Mouse (Mus musculus) neural tube, embryonic 11.5 days (tissue): ENCODE results near the gene Usf3. TPM values are rescaled to one million over a fixed set of nuclear protein-coding genes. Genes with fewer than 3 reads are reported as not detected.

ENCODE experiments used
- ATAC-seq: fragments of 200-750 bp; cut with Nextera tagmentation; 2 replicates; pipeline ENCODE4 v1.8.0; 2017; ENCODE audit warnings: moderate number of reproducible peaks, mild to moderate bottlenecking, moderate TSS enrichment, moderate library complexity; ENCODE audit not compliant: insufficient read depth, low FRiP score, low TSS enrichment
- DNase-seq: peaks from one replicate; pipeline ENCODE4 v3.0.0-alpha.2; 2015; ENCODE audit warnings: low spot score
- H3K27ac ChIP-seq: fragments of 300-500 bp; sonication (generic); 2 replicates; pipeline ENCODE4 v1.5.1; 2014; ENCODE audit warnings: low read depth, mild to moderate bottlenecking, low read length
- H3K27me3 ChIP-seq: fragments of 300-500 bp; sonication (generic); 2 replicates; pipeline ENCODE4 v1.6.1; 2014; ENCODE audit warnings: mild to moderate bottlenecking, low read length, mixed read lengths; ENCODE audit not compliant: control insufficient read depth, insufficient read depth
- H3K36me3 ChIP-seq: fragments of 300-500 bp; sonication (generic); 2 replicates; pipeline ENCODE4 v1.6.1; 2014; ENCODE audit warnings: mild to moderate bottlenecking, low read length, moderate library complexity, mixed read lengths; ENCODE audit not compliant: control insufficient read depth, insufficient read depth
- H3K4me1 ChIP-seq: fragments of 300-500 bp; sonication (generic); 2 replicates; pipeline ENCODE4 v1.6.1; 2014; ENCODE audit warnings: low read length, mixed read lengths; ENCODE audit not compliant: control insufficient read depth, insufficient read depth
- H3K4me2 ChIP-seq: fragments of 300-500 bp; sonication (generic); 2 replicates; pipeline ENCODE4 v1.6.1; 2014; ENCODE audit warnings: low read depth, mild to moderate bottlenecking, moderate library complexity
- H3K4me3 ChIP-seq: fragments of 300-500 bp; sonication (generic); 2 replicates; pipeline ENCODE4 v1.5.1; 2014; ENCODE audit warnings: low read depth, low read length
- H3K9ac ChIP-seq: fragments of 300-500 bp; sonication (generic); 2 replicates; pipeline ENCODE4 v1.6.1; 2014; ENCODE audit warnings: mild to moderate bottlenecking, low read length
- H3K9me3 ChIP-seq: fragments of 300-500 bp; sonication (generic); 2 replicates; pipeline ENCODE4 v1.6.1; 2016; ENCODE audit warnings: low read length; ENCODE audit not compliant: control insufficient read depth
- WGBS: fragments of 180-500 bp; shearing (Covaris S2); extraction: QIAGEN DNeasy Blood & Tissue Kit; methylation state at CpG from one replicate; pipeline ENCODE4 v1.1.7; 2014; 5-methylcytosine and 5-hydroxymethylcytosine counted together
- polyA plus RNA-seq: library from polyadenylated mRNA; unstranded; fragments of >200 nt; fragmentation: Nextera tagmentation; extraction: Ambion mirVana; gene quantifications from 2 replicates; pipeline ENCODE4 v1.2.1, GENCODE M21; 2014

Gene Usf3
- polyA plus RNA-seq, 1 experiment from 2014 or later, result 4.7 TPM

- ATAC-seq (no peak), DNase-seq (no peak)
- Histone ChIP-seq H3K27ac (no peak overlapping the region), H3K9ac (no peak overlapping the region), H3K27me3 (no peaks in the 10 kb centered on the region), H3K4me3 (no peak overlapping the region), H3K4me2 (no peak overlapping the region), H3K4me1 (no peaks in the 10 kb centered on the region), H3K9me3 (no peaks in the 10 kb centered on the region), H3K36me3 (no peaks in the 10 kb centered on the region)
- WGBS, result 100% methylated on average over 1 of the region's 1 CpGs
Observed at GRCm38 (mm10) chr16:44182597-44182996, 9.6 kb downstream of the Usf3 start.

- 77% methylated on average over 3 of the region's 3 CpGs for WGBS
- no peak for DNase-seq
- no peak for ATAC-seq
- no peak overlapping the region for H3K27ac ChIP-seq
- no peaks in the 10 kb centered on the region; the same call in 1 of the 2 replicates for H3K36me3 ChIP-seq
- H3K4me2 ChIP-seq, result no peak overlapping the region
- no peaks in the 10 kb centered on the region for H3K27me3 ChIP-seq
- no peaks in the 10 kb centered on the region for H3K4me1 ChIP-seq
- H3K9me3 ChIP-seq, result no peaks in the 10 kb centered on the region
- H3K4me3 ChIP-seq, result no peak overlapping the region
- H3K9ac ChIP-seq, result no peak overlapping the region
Observed at GRCm38 (mm10) chr16:44184769-44185168, 11.7 kb downstream of the Usf3 start.

- Histone ChIP-seq H3K4me1 (no peaks in the 10 kb centered on the region), H3K9ac (no peak overlapping the region), H3K36me3 (no peaks in the 10 kb centered on the region; the same call in 1 of the 2 replicates), H3K27me3 (no peaks in the 10 kb centered on the region), H3K9me3 (no peaks in the 10 kb centered on the region), H3K27ac (no peak overlapping the region), H3K4me2 (no peak overlapping the region), H3K4me3 (no peak overlapping the region)
- DNase-seq (no peak), ATAC-seq (no peak)
- WGBS, result 96% methylated on average over 4 of the region's 4 CpGs
Observed at GRCm38 (mm10) chr16:44187172-44187571, 14.1 kb downstream of the Usf3 start.

- Histone ChIP-seq H3K27me3 (no peaks in the 10 kb centered on the region), H3K4me3 (no peak overlapping the region), H3K36me3 (no peaks in the 10 kb centered on the region; the same call in 1 of the 2 replicates), H3K27ac (no peak overlapping the region), H3K4me2 (no peak overlapping the region), H3K4me1 (no peaks in the 10 kb centered on the region), H3K9ac (no peak overlapping the region), H3K9me3 (no peaks in the 10 kb centered on the region)
- ATAC-seq (no peak), DNase-seq (no peak)
- 87% methylated on average over 3 of the region's 3 CpGs for WGBS
Observed at GRCm38 (mm10) chr16:44188766-44189165, 15.7 kb downstream of the Usf3 start.

- Histone ChIP-seq H3K36me3 (no peaks in the 10 kb centered on the region; the same call in 1 of the 2 replicates), H3K9me3 (no peaks in the 10 kb centered on the region), H3K4me2 (no peak overlapping the region), H3K27me3 (no peaks in the 10 kb centered on the region), H3K4me1 (no peaks in the 10 kb centered on the region), H3K9ac (no peak overlapping the region), H3K4me3 (no peak overlapping the region), H3K27ac (no peak overlapping the region)
- ATAC-seq (no peak), DNase-seq (no peak)
- WGBS, result 94% methylated on average over 6 of the region's 6 CpGs
Observed at GRCm38 (mm10) chr16:44190032-44190431, 17.0 kb downstream of the Usf3 start.

GRCm38 (mm10) chr16:44190968-44191367 lies 17.9 kb downstream of the Usf3 start:
- Histone ChIP-seq H3K27me3 (no peaks in the 10 kb centered on the region), H3K9ac (no peak overlapping the region), H3K36me3 (no peaks in the 10 kb centered on the region; the same call in 1 of the 2 replicates), H3K27ac (no peak overlapping the region), H3K9me3 (no peaks in the 10 kb centered on the region), H3K4me3 (no peak overlapping the region), H3K4me2 (no peak overlapping the region), H3K4me1 (no peaks in the 10 kb centered on the region)
- ATAC-seq (no peak), DNase-seq (no peak)
- 95% methylated on average over 2 of the region's 2 CpGs for WGBS

- H3K27me3 ChIP-seq, result no peaks in the 10 kb centered on the region
- ATAC-seq (no peak), DNase-seq (no peak)
- H3K9ac ChIP-seq, result no peak overlapping the region
- peaks cover 2% of the 10 kb centered on the region; the same call in 1 of the 2 replicates for H3K36me3 ChIP-seq
- no peak overlapping the region for H3K4me2 ChIP-seq
- H3K9me3 ChIP-seq, result no peaks in the 10 kb centered on the region
- WGBS, result 89% methylated on average over 14 of the region's 14 CpGs
- H3K4me3 ChIP-seq, result no peak overlapping the region
- H3K4me1 ChIP-seq, result no peaks in the 10 kb centered on the region
- no peak overlapping the region for H3K27ac ChIP-seq
Observed at GRCm38 (mm10) chr16:44199066-44199703, 26.1 kb downstream of the Usf3 start.

- H3K4me1 ChIP-seq, result no peaks in the 10 kb centered on the region
- no peak overlapping the region for H3K27ac ChIP-seq
- H3K9ac ChIP-seq, result no peak overlapping the region
- H3K9me3 ChIP-seq, result no peaks in the 10 kb centered on the region
- 93% methylated on average over 4 of the region's 4 CpGs for WGBS
- no peak overlapping the region for H3K4me2 ChIP-seq
- DNase-seq, result no peak
- ATAC-seq, result no peak
- peaks cover 2% of the 10 kb centered on the region; the same call in 1 of the 2 replicates for H3K36me3 ChIP-seq
- no peaks in the 10 kb centered on the region for H3K27me3 ChIP-seq
- no peak overlapping the region for H3K4me3 ChIP-seq
Observed at GRCm38 (mm10) chr16:44200146-44200545, 27.1 kb downstream of the Usf3 start.

- peaks cover 2% of the 10 kb centered on the region; the same call in 1 of the 2 replicates for H3K36me3 ChIP-seq
- H3K27ac ChIP-seq, result no peak overlapping the region
- no peaks in the 10 kb centered on the region for H3K27me3 ChIP-seq
- H3K4me1 ChIP-seq, result no peaks in the 10 kb centered on the region
- H3K9me3 ChIP-seq, result no peaks in the 10 kb centered on the region
- no peak overlapping the region for H3K4me2 ChIP-seq
- WGBS, result 91% methylated on average over 6 of the region's 6 CpGs
- no peak overlapping the region for H3K4me3 ChIP-seq
- DNase-seq, result no peak
- ATAC-seq, result no peak
- H3K9ac ChIP-seq, result no peak overlapping the region
Observed at GRCm38 (mm10) chr16:44204331-44204730, 31.3 kb downstream of the Usf3 start.
